Mouse (Mus musculus) adrenal gland, postnatal 25 days (tissue): ENCODE results near the gene 1700001K19Rik. TPM values are rescaled to one million over a fixed set of nuclear protein-coding genes. Genes with fewer than 3 reads are reported as not detected.
"Not testable (repeated sequence)": the region's sequence is repeated elsewhere in the genome, so short reads cannot be mapped to it uniquely, and the experiment has no call there.

Experiments used
- DNase-seq: peaks from one replicate; pipeline ENCODE4 v3.0.0; 2021; ENCODE audit warnings: mixed read lengths
- long read RNA-seq: library from polyadenylated mRNA; stranded (forward); transcript quantifications from one replicate; pipeline ENCODE4 v2.0.0, GENCODE M21; 2021
- total RNA-seq: library from RNA; stranded (reverse); gene quantifications from 2 replicates; pipeline ENCODE4 v1.2.3, GENCODE M21; 2021

Gene 1700001K19Rik
- total RNA-seq, result not detected in 2 replicates
- long read RNA-seq, result 0 reads

- no peak for DNase-seq
These were observed at the start of gene 1700001K19Rik for GRCm38 (mm10) chr12:110682561-110683299. Gene 1700001K19Rik, minus strand, starts transcription at chr12:110682619.

GRCm38 (mm10) chr12:110726428-110726827 is 44.0 kb upstream of the 1700001K19Rik start:
- no peak for DNase-seq

GRCm38 (mm10) chr12:110725489-110725888 is 43.1 kb upstream of the 1700001K19Rik start:
- no peak for DNase-seq

GRCm38 (mm10) chr12:110725051-110725450 is 42.6 kb upstream of the 1700001K19Rik start:
- DNase-seq, result no peak

GRCm38 (mm10) chr12:110716004-110716403 is 33.6 kb upstream of the 1700001K19Rik start:
- no peak for DNase-seq

GRCm38 (mm10) chr12:110714215-110714614 is 31.8 kb upstream of the 1700001K19Rik start:
- no peak for DNase-seq

GRCm38 (mm10) chr12:110713784-110714183 is 31.4 kb upstream of the 1700001K19Rik start:
- DNase-seq, result no peak

- no peak for DNase-seq
These were observed 28.9 kb upstream of the 1700001K19Rik start for GRCm38 (mm10) chr12:110711270-110711669.

- no peak for DNase-seq
These were observed 25.0 kb upstream of the 1700001K19Rik start for GRCm38 (mm10) chr12:110707451-110707850.

GRCm38 (mm10) chr12:110706337-110707231 is 24.2 kb upstream of the 1700001K19Rik start:
- DNase-seq, result peak; percentile 67

- DNase-seq, result not testable (repeated sequence)
These were observed 23.0 kb upstream of the 1700001K19Rik start for GRCm38 (mm10) chr12:110705419-110705818.

- DNase-seq, result no peak
These were observed 21.3 kb upstream of the 1700001K19Rik start for GRCm38 (mm10) chr12:110703682-110704081.

GRCm38 (mm10) chr12:110703008-110703471 is 20.6 kb upstream of the 1700001K19Rik start:
- DNase-seq, result peak; percentile 91

- DNase-seq, result no peak
These were observed 20.1 kb upstream of the 1700001K19Rik start, which contains the start of gene Hsp90aa1 for GRCm38 (mm10) chr12:110702556-110702955. Gene Hsp90aa1, minus strand, starts transcription at chr12:110702728.

- not testable (repeated sequence) for DNase-seq
These were observed 18.9 kb upstream of the 1700001K19Rik start for GRCm38 (mm10) chr12:110701363-110701762.

- no peak for DNase-seq
These were observed 18.3 kb upstream of the 1700001K19Rik start for GRCm38 (mm10) chr12:110700730-110701129.

- no peak for DNase-seq
These were observed 16.7 kb upstream of the 1700001K19Rik start for GRCm38 (mm10) chr12:110699171-110699547.

GRCm38 (mm10) chr12:110698523-110699170 is 16.2 kb upstream of the 1700001K19Rik start:
- no peak for DNase-seq

GRCm38 (mm10) chr12:110698080-110698479 is 15.7 kb upstream of the 1700001K19Rik start:
- DNase-seq, result no peak

GRCm38 (mm10) chr12:110697457-110697856 is 15.0 kb upstream of the 1700001K19Rik start:
- DNase-seq, result no peak

- DNase-seq, result no peak
These were observed 14.6 kb upstream of the 1700001K19Rik start for GRCm38 (mm10) chr12:110696975-110697400.
